Mouse (Mus musculus): Measurements from ENCODE around the gene Wdr82. TPM values are rescaled to one million over a fixed set of nuclear protein-coding genes. Genes with fewer than 3 reads are reported as not detected.

The Wdr82 gene
- polyA plus RNA-seq, 1 experiment from 2014 or later, result 22.0 TPM

DNA sequence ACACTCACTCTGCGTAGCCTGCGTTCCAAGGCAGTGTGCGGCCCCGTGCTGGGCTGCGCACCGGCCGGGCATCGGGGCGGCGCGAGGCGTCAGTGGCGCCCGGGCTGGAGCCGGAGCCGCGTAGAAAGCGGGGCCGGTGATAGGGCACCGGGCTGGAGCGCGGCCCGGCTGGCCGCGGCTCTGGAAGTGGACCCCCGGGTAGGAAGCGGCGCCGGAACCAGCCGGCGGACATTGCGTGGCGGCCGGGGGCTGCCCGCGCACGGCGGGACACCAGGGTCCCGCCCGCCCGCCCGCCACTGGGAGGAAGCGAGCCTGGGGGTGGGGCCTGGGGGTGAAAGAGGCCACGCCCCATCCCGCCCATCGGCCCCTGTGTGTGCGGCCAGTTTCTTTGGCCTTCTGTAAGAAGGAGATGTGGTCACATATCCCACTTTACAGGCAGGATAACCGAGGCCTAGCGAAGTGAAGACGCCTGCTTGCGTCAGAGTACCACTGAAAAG lies 28.3 kb downstream of the Wdr82 start:
- H3K4me3 ChIP-seq (ENCODE audit: inconsistent target), result peak overlapping the region; percentile 37
- under 1% methylated on average over 42 of the region's 51 CpGs for WGBS (ENCODE audit: missing documents)
- peak overlapping the region; percentile 81 for H3K27ac ChIP-seq
- H3K79me2 ChIP-seq (ENCODE audit: inconsistent target), result peaks cover 10% of the 10 kb centered on the region
- H3K36me3 ChIP-seq (ENCODE audit: inconsistent target), result 0 out of 2 replicates have a peak, but pooled peaks cover 15% of the 10 kb centered on the region

GRCm38 (mm10) chr9:106199535-106200272 lies 29.0 kb downstream of the Wdr82 start, which contains the start of gene Ppm1m:
TSS of gene Ppm1m (minus strand) at chr9:106199746.
- WGBS (ENCODE audit: missing documents), result 32% methylated on average over 18 of the region's 18 CpGs
- Histone ChIP-seq H3K4me3 (ENCODE audit: inconsistent target) (peak within 1 kb of the TSS; percentile 37), H3K36me3 (ENCODE audit: inconsistent target) (0 out of 2 replicates have a peak, but pooled peaks cover 15% of the 10 kb centered on the region), H3K79me2 (ENCODE audit: inconsistent target) (peaks cover 17% of the 10 kb centered on the region), H3K27ac (peak within 1 kb of the TSS; percentile 81)

DNA sequence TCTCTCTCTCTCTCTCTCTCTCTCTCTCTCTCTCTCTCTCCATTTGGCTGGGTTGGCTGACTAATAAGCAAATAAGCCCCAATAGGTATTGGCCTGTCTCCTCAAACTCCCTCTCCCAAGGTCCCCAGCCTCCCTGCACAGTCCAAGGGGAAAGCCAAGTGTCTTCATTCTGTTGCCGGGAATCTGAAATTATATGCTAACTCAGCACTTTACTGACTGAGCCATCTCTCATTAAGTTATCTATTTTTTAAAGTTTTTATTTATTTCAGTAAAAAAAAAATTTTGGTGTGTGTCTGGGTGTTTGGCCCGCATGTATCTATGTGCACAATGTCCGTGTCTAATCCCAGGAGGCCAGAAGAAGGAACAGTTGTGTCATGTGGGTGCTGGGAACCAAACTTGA lies 31.2 kb downstream of the Wdr82 start:
- Histone ChIP-seq H3K4me3 (ENCODE audit: inconsistent target) (no peak overlapping the region), H3K27ac (no peak overlapping the region), H3K79me2 (ENCODE audit: inconsistent target) (peaks cover 38% of the 10 kb centered on the region), H3K36me3 (ENCODE audit: inconsistent target) (peaks cover 6% of the 10 kb centered on the region; the same call in 1 of the 2 replicates)
- WGBS (ENCODE audit: missing documents), result 86% methylated on average over 3 of the region's 3 CpGs

- Histone ChIP-seq H3K36me3 (ENCODE audit: inconsistent target) (peaks cover 11% of the 10 kb centered on the region), H3K27ac (peak within 1 kb of the TSS; percentile 81), H3K4me3 (ENCODE audit: inconsistent target) (peak within 1 kb of the TSS; percentile 87), H3K79me2 (ENCODE audit: inconsistent target) (peaks cover 50% of the 10 kb centered on the region)
- under 1% methylated on average over 58 of the region's 61 CpGs for WGBS (ENCODE audit: missing documents)
These were observed 32.3 kb downstream of the Wdr82 start, which contains the start of gene Twf2 for GRCm38 (mm10) chr9:106202819-106203636. TSS of gene Twf2 (plus strand) at chr9:106203108.

- H3K4me3 ChIP-seq (ENCODE audit: inconsistent target), result peak overlapping the region; percentile 87
- 9% methylated on average over 7 of the region's 7 CpGs for WGBS (ENCODE audit: missing documents)
- peaks cover 62% of the 10 kb centered on the region for H3K79me2 ChIP-seq (ENCODE audit: inconsistent target)
- peak overlapping the region; percentile 81 for H3K27ac ChIP-seq
- H3K36me3 ChIP-seq (ENCODE audit: inconsistent target), result peaks cover 22% of the 10 kb centered on the region
These were observed 33.5 kb downstream of the Wdr82 start for GRCm38 (mm10) chr9:106203990-106204851.

GRCm38 (mm10) chr9:106205713-106206290 lies 35.1 kb downstream of the Wdr82 start:
- H3K4me3 ChIP-seq (ENCODE audit: inconsistent target), result no peak overlapping the region
- 86% methylated on average over 7 of the region's 7 CpGs for WGBS (ENCODE audit: missing documents)
- peaks cover 77% of the 10 kb centered on the region for H3K79me2 ChIP-seq (ENCODE audit: inconsistent target)
- H3K36me3 ChIP-seq (ENCODE audit: inconsistent target), result peaks cover 25% of the 10 kb centered on the region
- no peak overlapping the region for H3K27ac ChIP-seq

GRCm38 (mm10) chr9:106206515-106206914 lies 35.8 kb downstream of the Wdr82 start:
- Histone ChIP-seq H3K4me3 (ENCODE audit: inconsistent target) (no peak overlapping the region), H3K79me2 (ENCODE audit: inconsistent target) (peaks cover 85% of the 10 kb centered on the region), H3K36me3 (ENCODE audit: inconsistent target) (peaks cover 25% of the 10 kb centered on the region), H3K27ac (no peak overlapping the region)
- WGBS (ENCODE audit: missing documents), result 85% methylated on average over 2 of the region's 2 CpGs

GRCm38 (mm10) chr9:106208181-106208580 lies 37.5 kb downstream of the Wdr82 start:
- Histone ChIP-seq H3K79me2 (ENCODE audit: inconsistent target) (peaks cover 86% of the 10 kb centered on the region), H3K27ac (no peak overlapping the region), H3K4me3 (ENCODE audit: inconsistent target) (no peak overlapping the region), H3K36me3 (ENCODE audit: inconsistent target) (peaks cover 36% of the 10 kb centered on the region)
- 100% methylated on average over 5 of the region's 5 CpGs for WGBS (ENCODE audit: missing documents)

- H3K27ac ChIP-seq, result no peak overlapping the region
- H3K79me2 ChIP-seq (ENCODE audit: inconsistent target), result peaks cover 68% of the 10 kb centered on the region
- 62% methylated on average over 4 of the region's 4 CpGs for WGBS (ENCODE audit: missing documents)
- no peak overlapping the region for H3K4me3 ChIP-seq (ENCODE audit: inconsistent target)
- H3K36me3 ChIP-seq (ENCODE audit: inconsistent target), result peaks cover 52% of the 10 kb centered on the region
These were observed 39.2 kb downstream of the Wdr82 start for GRCm38 (mm10) chr9:106209954-106210353.

GRCm38 (mm10) chr9:106210853-106211609 lies 40.3 kb downstream of the Wdr82 start:
- Histone ChIP-seq H3K79me2 (ENCODE audit: inconsistent target) (peaks cover 58% of the 10 kb centered on the region), H3K4me3 (ENCODE audit: inconsistent target) (no peak overlapping the region), H3K36me3 (ENCODE audit: inconsistent target) (peaks cover 58% of the 10 kb centered on the region), H3K27ac (no peak overlapping the region)
- whole genome bisulfite sequencing (ENCODE audit: missing documents), result 91% methylated on average over 9 of the region's 9 CpGs

GRCm38 (mm10) chr9:106211680-106212593 lies 41.2 kb downstream of the Wdr82 start:
- H3K36me3 ChIP-seq (ENCODE audit: inconsistent target), result peaks cover 52% of the 10 kb centered on the region
- no peak overlapping the region for H3K27ac ChIP-seq
- no peak overlapping the region for H3K4me3 ChIP-seq (ENCODE audit: inconsistent target)
- 49% methylated on average over 37 of the region's 37 CpGs for WGBS (ENCODE audit: missing documents)
- peaks cover 48% of the 10 kb centered on the region for H3K79me2 ChIP-seq (ENCODE audit: inconsistent target)

GRCm38 (mm10) chr9:106212594-106212981 lies 41.9 kb downstream of the Wdr82 start:
- Histone ChIP-seq H3K36me3 (ENCODE audit: inconsistent target) (peaks cover 50% of the 10 kb centered on the region), H3K4me3 (ENCODE audit: inconsistent target) (no peak overlapping the region), H3K79me2 (ENCODE audit: inconsistent target) (peaks cover 42% of the 10 kb centered on the region), H3K27ac (no peak overlapping the region)
- 96% methylated on average over 12 of the region's 12 CpGs for WGBS (ENCODE audit: missing documents)

Data from macrophage (primary cell).